Mouse (Mus musculus): Measurements from ENCODE around the gene Dhx37. TPM values are rescaled to one million over a fixed set of nuclear protein-coding genes. Genes with fewer than 3 reads are reported as not detected.
"Not testable (repeated sequence)": the region's sequence is repeated elsewhere in the genome, so short reads cannot be mapped to it uniquely, and the experiment has no call there.

Dhx37 gene
- total and polyA plus RNA-seq, 3 experiments: 27.4 to 549 (median 55.3) TPM

DNA sequence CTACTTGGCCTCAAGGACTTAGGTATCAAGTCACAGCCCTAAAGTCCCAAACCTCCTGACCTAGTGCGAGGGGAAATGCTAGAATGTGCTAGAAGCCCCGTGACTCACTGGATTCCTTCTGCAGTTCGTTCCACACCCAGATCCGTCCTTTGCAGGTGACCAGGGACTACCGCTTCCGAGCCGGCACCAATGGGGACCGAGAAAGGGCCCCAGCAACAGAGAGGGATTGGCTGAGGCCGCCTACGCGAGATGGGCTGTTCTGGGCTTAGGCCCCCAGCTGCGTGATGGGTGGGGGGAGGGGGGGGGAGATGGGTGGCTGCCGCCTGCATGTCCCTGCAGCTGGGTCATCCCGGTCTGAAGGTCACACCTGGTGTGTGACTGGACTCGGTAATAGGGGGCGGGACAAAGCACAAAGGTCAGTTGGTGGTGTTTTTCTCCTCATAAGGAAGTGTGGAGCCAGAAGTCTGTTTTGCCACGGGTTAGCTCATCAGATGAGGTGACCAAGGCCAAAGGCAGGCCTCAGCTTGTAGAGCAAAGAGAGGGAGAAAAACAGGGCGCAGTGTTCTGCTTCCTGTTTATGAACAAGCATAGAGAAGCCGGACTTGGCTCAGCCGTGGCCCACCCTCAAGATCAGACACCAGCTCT is 40.8 kb downstream of the Dhx37 start (continued):
- TF ChIP-seq GATA1 (IDR thresholded peaks at IDR 0.05; ENCODE audit: low read depth, low read length) (no peak), ZMIZ1 (IDR thresholded peaks at IDR 0.05; ENCODE audit: low read depth, low read length) (peak; percentile 59; the same call in 1 of the 2 replicates), MYB (IDR thresholded peaks at IDR 0.05; ENCODE audit: low read depth, low read length) (no peak), RCOR1 (IDR thresholded peaks at IDR 0.05; ENCODE audit: low read depth, low read length) (no peak), MAX (IDR thresholded peaks at IDR 0.05; ENCODE audit: low read length) (peak; percentile 81), TCF12 (IDR thresholded peaks at IDR 0.05; ENCODE audit: low read depth, low read length) (peak; percentile 69; the same call in 1 of the 2 replicates), JUND (IDR thresholded peaks at IDR 0.05; ENCODE audit: low read depth, low read length) (no peak), MXI1 (IDR thresholded peaks at IDR 0.05; ENCODE audit: low read depth, low read length) (peak; percentile 58; the same call in 1 of the 2 replicates), MAFK (IDR thresholded peaks at IDR 0.05; ENCODE audit: borderline replicate concordance, low read depth, low read length) (no peak), ELF1 (IDR thresholded peaks at IDR 0.05; ENCODE audit: low read depth, low read length) (peak; percentile 6), USF1 (IDR thresholded peaks at IDR 0.05; ENCODE audit: low read depth, low read length) (peak; percentile 83)

DNA sequence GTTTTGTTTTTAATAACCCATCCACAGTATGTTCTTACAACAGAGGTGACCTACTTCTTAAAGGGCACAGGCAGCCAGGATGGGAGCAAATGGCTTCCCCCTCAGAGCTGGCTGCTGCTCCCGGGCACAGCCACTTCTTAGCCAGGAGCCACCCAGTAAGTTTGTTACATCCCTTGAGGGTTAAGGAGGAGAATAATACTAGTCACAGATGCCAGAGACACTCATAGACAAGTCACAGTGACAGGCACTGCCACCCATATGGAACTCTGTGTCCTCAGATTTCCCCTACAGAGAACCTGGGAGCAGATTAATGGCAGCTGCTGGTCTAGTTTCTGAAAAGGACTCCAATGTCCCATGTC is 41.3 kb downstream of the Dhx37 start:
- peaks cover 9 to 40% of the 10 kb centered on the region in 2 experiments for H3K4me1 ChIP-seq (ENCODE audit: control insufficient read depth in 1 of 2, insufficient read depth in 2 of 2, low read length in 2 of 2)
- H3K4me3 ChIP-seq (ENCODE audit: control insufficient read depth in 1 of 2, insufficient read depth in 1 of 2, low read depth in 2 of 2, low read length in 2 of 2): peak overlapping the region; percentile 25 to 30
- DNase-seq (ENCODE audit: low read depth, low spot score): no peak
- H3K9me3 ChIP-seq (replicated peaks; ENCODE audit: insufficient read depth, low read length): no peaks in the 10 kb centered on the region
- TF ChIP-seq SMC3 (IDR thresholded peaks at IDR 0.05; ENCODE audit: low read depth, low read length) (no peak), POLR2AphosphoS5 (IDR thresholded peaks at IDR 0.05; ENCODE audit: borderline replicate concordance, low read depth, low read length) (no peak), UBTF (IDR thresholded peaks at IDR 0.05; ENCODE audit: borderline replicate concordance, insufficient read depth, low read depth, low read length) (no peak), MAZ (IDR thresholded peaks at IDR 0.05; ENCODE audit: low read depth, low read length) (no peak), ZMIZ1 (IDR thresholded peaks at IDR 0.05; ENCODE audit: low read depth, low read length) (peak; percentile 36; the same call in 1 of the 2 replicates), POLR2A (IDR thresholded peaks at IDR 0.05; ENCODE audit: control insufficient read depth in 1 of 2, insufficient read depth in 1 of 2, low read depth in 1 of 2, low read length in 2 of 2, poor library complexity in 1 of 2) (no peak)
- H3K79me2 ChIP-seq (ENCODE audit: control insufficient read depth, insufficient read depth, low read length, poor library complexity): peaks cover 23% of the 10 kb centered on the region
- H3K9ac ChIP-seq (ENCODE audit: control insufficient read depth, low read depth, low read length, poor library complexity, severe bottlenecking): peak overlapping the region; percentile 61
- peak overlapping the region; percentile 70 for H3K27ac ChIP-seq (ENCODE audit: control insufficient read depth, low read depth, low read length)
- no peaks in the 10 kb centered on the region for H3K27me3 ChIP-seq (ENCODE audit: control insufficient read depth in 1 of 2, insufficient read depth in 2 of 2, low read length in 2 of 2)
- peaks cover 7 to 35% of the 10 kb centered on the region in 2 experiments for H3K36me3 ChIP-seq (ENCODE audit: control insufficient read depth in 1 of 2, insufficient read depth in 2 of 2, low read length in 2 of 2)

DNA sequence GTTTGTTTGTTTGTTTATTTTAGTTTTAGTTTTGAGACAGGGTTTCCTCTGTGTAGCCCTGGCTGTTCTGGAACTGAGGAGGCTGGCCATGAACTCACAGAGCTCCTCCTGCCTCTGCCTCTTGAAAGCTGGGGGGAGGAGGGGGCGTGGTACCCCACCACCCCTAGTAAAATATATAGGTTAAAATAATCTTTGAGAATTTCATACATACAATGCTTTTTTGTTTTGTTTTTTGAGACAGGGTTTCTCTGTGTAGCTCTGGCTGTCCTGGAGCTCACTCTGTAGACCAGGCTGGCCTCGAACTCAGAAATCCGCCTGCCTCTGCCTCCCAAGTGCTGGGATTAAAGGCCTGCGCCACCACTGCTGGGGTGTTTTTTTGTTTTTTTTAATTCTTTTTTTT is 41.7 kb downstream of the Dhx37 start:
- not testable (repeated sequence) for H3K9ac ChIP-seq (ENCODE audit: control insufficient read depth, low read depth, low read length, poor library complexity, severe bottlenecking); H3K4me3 ChIP-seq (ENCODE audit: control insufficient read depth in 1 of 2, insufficient read depth in 1 of 2, low read depth in 2 of 2, low read length in 2 of 2); H3K27me3 ChIP-seq (ENCODE audit: control insufficient read depth in 1 of 2, insufficient read depth in 2 of 2, low read length in 2 of 2); H3K9me3 ChIP-seq (replicated peaks; ENCODE audit: insufficient read depth, low read length); DNase-seq (ENCODE audit: low read depth, low spot score)
- peak overlapping the region; percentile 22 for H3K27ac ChIP-seq (ENCODE audit: control insufficient read depth, low read depth, low read length)
- H3K79me2 ChIP-seq (ENCODE audit: control insufficient read depth, insufficient read depth, low read length, poor library complexity): peaks cover 23% of the 10 kb centered on the region
- H3K4me1 ChIP-seq (ENCODE audit: control insufficient read depth in 1 of 2, insufficient read depth in 2 of 2, low read length in 2 of 2): peaks cover 9 to 40% of the 10 kb centered on the region in 2 experiments
- peaks cover 7 to 35% of the 10 kb centered on the region in 2 experiments for H3K36me3 ChIP-seq (ENCODE audit: control insufficient read depth in 1 of 2, insufficient read depth in 2 of 2, low read length in 2 of 2)

Measured in MEL (cell line).